Mouse (Mus musculus) Patski (cell line): ENCODE measurements around the gene Kif18b. TPM values are rescaled to one million over a fixed set of nuclear protein-coding genes. Genes with fewer than 3 reads are reported as not detected.

ENCODE experiments used
- ATAC-seq: fragments of 100-300 bp; one replicate; pipeline ENCODE4 v1.8.0; 2021
- CTCF ChIA-PET: fragments of 350-600 bp; sonication (Branson Sonifier 250); formaldehyde crosslinking; loops from one replicate; lab custom pipeline; 2022; ENCODE audit warnings: inconsistent platforms; lab: Charles Lee
- POLR2A ChIA-PET: fragments of 350-600 bp; sonication (Branson Sonifier 250); formaldehyde crosslinking; loops from one replicate; lab custom pipeline; 2022; ENCODE audit warnings: antibody characterized with exemption, inconsistent platforms; lab: Charles Lee
- DNase-seq: peaks from one replicate; pipeline ENCODE4 v3.0.0-alpha.2; 2011; ENCODE audit warnings: low read depth, low spot score
- H3K27me3 ChIP-seq: fragments of 371-371 bp; one replicate; pipeline ENCODE4 v1.5.1; 2021
- CTCF ChIP-seq: fragments of 100-300 bp; IDR thresholded peaks from one replicate; pipeline ENCODE4 v1.5.1; 2021
- in situ Hi-C: fragments of 300-500 bp; cut with MboI; formaldehyde crosslinking; loops from 3 replicates; pipeline ENCODE4 v1.11.1; 2018; ENCODE audit warnings: low pct_unique_long_range_greater_than_20kb, mixed read lengths
- polyA plus RNA-seq: library from polyadenylated mRNA; unstranded; gene quantifications from one replicate; pipeline ENCODE4 v1.2.3, GENCODE M21; 2021

Kif18b gene
- polyA plus RNA-seq, 1 experiment from 2014 or later = 13.4 TPM

DNA sequence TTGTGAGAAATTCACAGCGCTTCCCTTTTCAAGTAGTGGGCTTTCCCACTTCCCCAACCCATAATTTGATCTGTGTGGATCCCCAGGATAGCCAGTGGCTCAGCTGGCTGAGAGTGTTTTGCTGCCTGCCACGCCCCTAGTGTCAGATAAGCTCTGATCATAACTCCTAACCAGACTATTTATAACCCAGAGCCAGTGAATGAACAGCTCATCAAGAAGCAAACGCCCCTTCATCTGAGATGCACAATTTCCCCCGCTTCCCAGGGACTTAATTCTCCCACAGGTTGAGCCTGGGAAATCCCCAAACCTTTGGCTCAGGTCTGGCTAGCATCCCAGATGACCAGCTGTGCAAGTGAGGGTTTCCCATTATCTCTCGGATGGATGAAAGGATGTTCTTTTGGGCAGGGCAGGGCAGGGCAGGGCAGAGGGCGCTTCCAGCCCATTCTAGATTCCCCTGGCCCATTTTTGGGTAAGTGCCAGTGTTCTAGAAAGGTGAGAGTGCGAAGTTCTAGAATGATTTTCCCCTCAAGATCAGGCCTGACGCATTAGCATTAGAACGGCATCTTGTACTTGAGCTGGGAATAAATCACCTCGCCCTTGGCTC is 40.2 kb downstream of the Kif18b start, which contains the start of gene Fam187a:
Gene Fam187a, plus strand, starts transcription at position 554 of the 604 bp plus-strand sequence.
- no peaks in the 10 kb centered on the region for H3K27me3 ChIP-seq
- DNase-seq = no peak
- in situ Hi-C loops = no loop called here
- no peak for TF ChIP-seq CTCF
- CTCF ChIA-PET = interaction anchor here (1.4 kb wide), 1 partner anchor 110 kb away, joined by 3 read pairs; no protein-coding TSS in a partner anchor
- ATAC-seq = no peak
- POLR2A ChIA-PET = no interaction called here

DNA sequence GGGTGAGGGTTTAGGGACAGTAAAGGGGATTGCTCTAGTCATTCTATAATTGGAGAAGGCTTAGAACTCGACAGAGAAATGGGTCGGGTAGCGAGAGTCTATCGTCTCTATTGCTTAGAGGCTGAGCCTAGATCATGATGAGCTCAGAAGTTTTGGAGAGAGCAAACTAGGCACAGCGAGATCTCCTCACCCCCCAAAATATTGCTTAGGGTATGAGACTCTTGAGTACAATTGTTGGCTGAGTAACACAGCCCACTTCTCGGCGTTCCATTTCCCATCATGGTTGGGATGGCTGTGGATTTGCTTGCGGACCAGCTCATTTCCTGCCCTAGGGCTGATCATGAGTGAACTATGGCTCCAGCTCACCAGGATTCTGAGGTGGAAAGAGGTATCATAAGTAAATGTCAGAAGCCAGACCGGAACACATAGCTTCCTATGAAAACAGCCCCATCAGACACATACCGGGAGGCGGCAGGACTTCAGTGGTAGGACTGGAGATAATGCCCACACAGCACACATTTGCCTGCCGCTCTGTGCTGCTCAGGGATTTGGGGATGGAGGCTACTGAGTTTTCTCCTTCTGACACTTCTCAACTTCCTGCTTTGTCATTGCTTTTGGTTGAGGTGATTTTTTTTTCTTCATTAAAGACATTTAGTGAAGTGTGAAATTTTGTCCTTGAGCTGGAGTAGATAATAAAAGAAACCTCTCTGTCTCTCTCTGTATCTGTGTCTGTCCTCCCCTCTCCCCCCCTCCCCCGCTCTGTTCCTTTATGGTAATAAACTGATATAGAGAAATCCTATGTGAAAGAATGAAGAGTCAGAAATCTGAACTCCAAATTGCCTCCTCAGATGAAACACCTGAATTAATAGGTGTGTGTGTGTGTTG is 43.4 kb downstream of the Kif18b start:
- ChIA-PET POLR2A (interaction anchor here (0.8 to 1.1 kb wide), 2 partner anchors 8 to 11 kb away, joined by 3 read pairs; no protein-coding TSS in a partner anchor), CTCF (interaction anchor here (1.3 to 1.4 kb wide), 2 partner anchors 9 to 153 kb away, joined by 3 read pairs; no protein-coding TSS in a partner anchor)
- DNase-seq (no peak), ATAC-seq (no peak)
- TF ChIP-seq CTCF = no peak
- no peaks in the 10 kb centered on the region for H3K27me3 ChIP-seq
- in situ Hi-C loops = no loop called here

DNA sequence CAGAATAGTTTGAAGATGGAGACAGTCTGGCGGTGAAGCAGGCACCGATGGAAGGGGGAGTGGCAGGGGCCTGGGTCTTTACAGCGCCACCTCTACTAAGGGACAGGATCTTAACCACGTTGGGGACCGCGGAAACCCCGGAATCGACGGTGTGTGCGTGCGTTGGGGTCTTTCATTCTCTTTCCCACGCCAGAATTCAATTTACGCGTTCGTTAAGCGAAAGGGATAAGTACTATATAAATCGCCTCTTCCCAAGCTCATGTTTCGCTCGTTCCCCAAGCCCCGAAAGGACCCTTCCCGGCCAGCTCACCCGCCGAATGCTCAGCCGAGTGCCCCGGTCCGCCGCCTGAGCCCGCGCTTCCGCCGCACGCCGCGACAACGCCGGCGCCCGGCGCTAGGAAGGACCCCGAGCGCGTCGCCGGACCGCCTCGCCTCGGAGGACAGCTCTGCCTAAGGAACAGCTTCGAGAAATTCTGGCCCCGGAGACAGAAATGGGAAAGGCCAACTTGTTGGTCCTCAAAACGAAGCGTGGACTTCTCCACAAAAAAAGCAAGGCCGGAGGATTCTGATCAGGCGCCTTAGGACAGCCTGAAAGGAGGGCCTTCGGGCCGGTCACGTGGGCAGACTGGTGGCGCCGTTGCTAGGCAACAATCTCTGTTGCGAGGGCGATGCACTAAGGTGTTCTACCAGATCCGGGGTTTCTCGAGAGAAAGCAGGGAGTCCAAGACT is 44.2 kb downstream of the Kif18b start, which contains the start of the genes Eftud2 and Ccdc103:
Gene Eftud2, minus strand, starts transcription at position 401 of the 729 bp plus-strand sequence.
Gene Ccdc103, plus strand, starts transcription at position 620 of the 729 bp plus-strand sequence.
- no peaks in the 10 kb centered on the region for H3K27me3 ChIP-seq
- POLR2A ChIA-PET = interaction anchor here (0.8 to 1.1 kb wide), 3 partner anchors 9 to 21 kb away, joined by 3 read pairs; no protein-coding TSS in a partner anchor
- CTCF ChIA-PET = interaction anchor here (1.3 to 1.4 kb wide), 2 partner anchors 9 to 152 kb away, joined by 3 read pairs; no protein-coding TSS in a partner anchor
- in situ Hi-C loops = no loop called here
- ATAC-seq = peak; percentile 57
- TF ChIP-seq CTCF = no peak
- peak; percentile 78 for DNase-seq

DNA sequence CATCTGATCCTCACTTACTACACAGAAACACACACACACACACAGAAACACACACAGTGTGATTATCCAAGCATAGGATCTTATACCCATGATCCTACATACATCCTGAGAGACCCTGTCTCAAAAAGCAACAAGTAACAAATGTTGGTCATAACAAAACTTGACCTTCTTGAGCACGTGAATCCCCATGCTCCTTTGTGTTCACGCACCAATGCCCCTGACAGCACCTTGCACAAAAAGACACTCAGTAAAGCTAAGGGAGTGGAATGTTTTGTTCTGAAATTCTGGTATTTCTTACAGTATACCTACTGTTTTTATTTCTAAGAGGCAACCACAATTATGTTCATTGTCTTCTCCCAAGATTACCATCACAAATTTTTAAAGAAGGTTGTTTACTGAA is 45.4 kb downstream of the Kif18b start:
- DNase-seq (no peak), ATAC-seq (no peak)
- CTCF ChIA-PET = no interaction called here
- POLR2A ChIA-PET = no interaction called here
- in situ Hi-C loops = no loop called here
- no peaks in the 10 kb centered on the region for H3K27me3 ChIP-seq
- TF ChIP-seq CTCF = no peak

DNA sequence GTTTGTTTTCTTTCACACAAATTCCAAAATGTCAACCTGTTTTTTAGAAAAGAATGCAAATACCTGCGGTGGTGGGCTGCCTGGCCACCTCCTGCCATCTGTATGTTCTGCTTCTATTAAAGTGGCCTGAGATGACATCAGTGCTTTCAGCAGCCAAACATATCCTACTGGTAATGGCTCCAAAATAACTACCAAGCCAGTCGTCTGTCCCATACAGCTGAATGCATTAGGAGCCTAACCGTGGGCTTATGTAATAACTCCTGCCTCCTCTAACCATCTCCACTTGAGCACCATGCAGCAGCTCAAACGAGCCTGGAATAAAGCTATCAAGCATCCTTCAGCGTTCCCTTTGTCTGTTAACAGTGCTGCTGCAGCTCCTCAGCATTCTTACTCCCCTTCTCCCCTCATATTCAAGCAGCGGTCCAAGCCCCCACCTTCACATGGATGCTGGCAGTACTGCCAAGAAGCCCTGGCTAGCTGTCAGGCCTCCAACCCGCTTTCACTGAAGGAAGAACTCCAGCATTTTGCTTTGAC is 50.1 kb downstream of the Kif18b start:
- in situ Hi-C loops = no loop called here
- TF ChIP-seq CTCF = no peak
- ChIA-PET CTCF (interaction anchor here (1.3 to 1.8 kb wide), 2 partner anchors 9 to 11 kb away, joined by 4 to 5 read pairs; no protein-coding TSS in a partner anchor), POLR2A (no interaction called here)
- H3K27me3 ChIP-seq = no peaks in the 10 kb centered on the region
- DNase-seq = no peak
- ATAC-seq = no peak

DNA sequence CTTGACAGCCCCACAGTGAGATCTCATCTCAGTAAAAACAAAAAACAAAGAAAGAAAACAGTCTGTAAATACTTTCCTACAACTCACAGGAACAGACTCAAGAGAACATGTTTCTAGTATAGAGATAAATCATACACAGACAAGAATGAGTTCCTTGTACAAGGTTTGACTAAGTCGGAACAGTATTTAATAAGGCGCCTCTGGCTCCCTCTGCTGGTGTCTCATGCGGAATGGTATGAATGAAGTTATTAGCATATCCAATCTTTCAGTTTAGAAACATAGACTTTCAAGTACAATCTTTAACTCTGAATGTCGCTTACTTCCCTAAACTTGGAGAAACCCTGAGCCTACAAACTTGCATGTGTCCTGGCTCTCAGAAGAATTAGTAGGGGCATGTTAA is 60.7 kb downstream of the Kif18b start:
- no peaks in the 10 kb centered on the region for H3K27me3 ChIP-seq
- in situ Hi-C loops = no loop called here
- ChIA-PET POLR2A (no interaction called here), CTCF (interaction anchor here (0.7 to 1.0 kb wide), 3 partner anchors 11 to 89 kb away, joined by 3 to 4 read pairs (median 4); no protein-coding TSS in a partner anchor)
- no peak for DNase-seq
- TF ChIP-seq CTCF = peak; percentile 69
- no peak for ATAC-seq

DNA sequence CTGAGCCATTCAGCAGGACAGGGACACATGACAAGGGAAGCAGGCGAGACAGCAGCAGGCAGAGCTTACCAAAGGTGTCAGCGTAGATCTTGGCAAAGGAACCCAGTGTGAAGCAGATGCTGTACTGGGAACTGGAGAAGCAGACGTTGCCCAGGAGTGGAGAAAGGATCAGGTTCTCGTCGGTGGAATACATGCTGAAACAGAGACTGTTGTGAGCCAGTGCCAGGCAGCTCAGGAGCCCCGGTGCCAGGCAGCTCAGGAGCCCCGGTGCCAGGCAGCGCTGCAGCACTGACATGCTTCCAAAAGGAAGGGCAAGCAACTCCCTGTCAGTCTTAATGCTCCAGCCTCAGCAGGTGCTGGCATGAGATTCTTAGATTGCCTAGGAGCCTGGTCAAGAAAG is 65.0 kb downstream of the Kif18b start:
- H3K27me3 ChIP-seq = no peaks in the 10 kb centered on the region
- in situ Hi-C loops = no loop called here
- ChIA-PET CTCF (interaction anchor here (0.8 to 1.9 kb wide), 4 partner anchors 35 to 85 kb away, joined by 3 to 6 read pairs (median 4); no protein-coding TSS in a partner anchor), POLR2A (no interaction called here)
- ATAC-seq (no peak), DNase-seq (no peak)
- no peak for TF ChIP-seq CTCF

DNA sequence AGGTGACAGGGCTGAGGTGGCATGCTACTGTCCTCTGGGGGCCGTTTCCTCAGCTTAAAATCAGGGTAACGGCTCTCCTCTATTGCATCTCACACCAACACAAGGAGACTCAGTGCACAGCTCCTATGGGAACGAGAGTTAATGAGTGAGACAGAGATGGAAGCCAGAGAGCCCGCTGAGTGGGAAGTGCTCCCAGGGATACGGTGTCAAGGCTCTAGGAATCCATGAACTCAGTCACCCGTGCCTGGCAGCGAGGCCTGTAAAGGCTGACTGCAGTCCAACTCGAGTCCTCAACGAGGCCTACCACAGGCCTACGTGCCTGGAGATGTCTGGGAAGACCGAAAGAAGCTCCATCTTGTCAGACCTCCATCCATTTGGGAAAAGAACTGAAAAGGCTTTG is 66.0 kb downstream of the Kif18b start:
- DNase-seq (no peak), ATAC-seq (no peak)
- no peak for TF ChIP-seq CTCF
- ChIA-PET POLR2A (interaction anchor here (0.6 to 0.9 kb wide), 2 partner anchors 22 to 85 kb away, joined by 3 read pairs; partner anchors contain the start of genes Ccdc103 and Eftud2), CTCF (interaction anchor here (0.8 to 1.5 kb wide), 3 partner anchors 67 to 84 kb away, joined by 3 to 4 read pairs (median 4); no protein-coding TSS in a partner anchor)
- in situ Hi-C loops = no loop called here
- H3K27me3 ChIP-seq = no peaks in the 10 kb centered on the region

DNA sequence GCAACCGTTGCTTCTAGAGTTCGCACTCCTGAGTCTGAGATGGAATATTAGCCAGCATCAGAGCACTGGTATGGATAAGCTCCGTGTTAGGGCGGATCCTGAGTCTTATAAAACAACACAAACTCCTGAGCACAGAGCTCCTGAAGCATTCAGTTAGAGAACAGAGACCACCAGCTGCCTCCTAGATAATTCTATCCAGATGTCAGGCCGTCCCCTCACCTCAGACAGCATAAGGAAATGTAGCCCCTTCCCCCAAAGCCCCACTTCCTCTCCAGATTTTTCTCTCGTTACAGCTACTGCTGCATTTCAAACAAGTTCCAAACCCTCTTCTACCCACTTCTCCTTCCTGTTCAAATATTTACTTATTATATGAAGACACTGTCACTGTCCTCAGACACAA is 69.0 kb downstream of the Kif18b start:
- ChIA-PET CTCF (interaction anchor here (1.1 kb wide), 1 partner anchor 79 kb away, joined by 3 read pairs; no protein-coding TSS in a partner anchor), POLR2A (no interaction called here)
- DNase-seq (no peak), ATAC-seq (no peak)
- no peaks in the 10 kb centered on the region for H3K27me3 ChIP-seq
- TF ChIP-seq CTCF = no peak
- in situ Hi-C loops = no loop called here

Other genes starting within 250 kb of the Kif18b start
- gene Ccdc43, start 227.3 kb downstream of the Kif18b start, polyA plus RNA-seq = 41.4 TPM
- 5.3 TPM for gene Adam11, start 163.7 kb downstream of the Kif18b start, polyA plus RNA-seq
- 33.9 TPM for gene Gjc1, start 105.4 kb downstream of the Kif18b start, polyA plus RNA-seq
- not detected for gene Higd1b, start 89.3 kb downstream of the Kif18b start, polyA plus RNA-seq
- gene Eftud2, start 44.1 kb downstream of the Kif18b start, polyA plus RNA-seq = 120 TPM
- gene Ccdc103, start 43.9 kb downstream of the Kif18b start, polyA plus RNA-seq = 6.0 TPM
- 0.26 TPM for gene Fam187a, start 40.0 kb downstream of the Kif18b start, polyA plus RNA-seq
- 0.44 TPM for gene Gfap, start 24.2 kb downstream of the Kif18b start, polyA plus RNA-seq
- gene C1ql1, start 21.6 kb upstream of the Kif18b start, polyA plus RNA-seq = 19.6 TPM
- 87.5 TPM for gene Nmt1, start 103.1 kb upstream of the Kif18b start, polyA plus RNA-seq
- 60.6 TPM for gene Dcakd, start 103.2 kb upstream of the Kif18b start, polyA plus RNA-seq
- 56.1 TPM for gene Plcd3, start 176.5 kb upstream of the Kif18b start, polyA plus RNA-seq
- gene Acbd4, start 176.6 kb upstream of the Kif18b start, polyA plus RNA-seq = 100 TPM
- 47.5 TPM for gene Hexim1, start 191.1 kb upstream of the Kif18b start, polyA plus RNA-seq
- 20.6 TPM for gene Hexim2, start 207.3 kb upstream of the Kif18b start, polyA plus RNA-seq
- gene Fmnl1, start 246.0 kb upstream of the Kif18b start, polyA plus RNA-seq = 22.4 TPM